Mouse (Mus musculus) kidney, adult 2 months (tissue): Measurements from ENCODE around the gene Pacsin2.

Experiments
- CTCF ChIP-seq: fragments of 200-500 bp; conservative IDR thresholded peaks from 2 replicates; pipeline ENCODE4 v1.5.1; 2011; ENCODE audit warnings: low read depth, mild to moderate bottlenecking, control low read depth, low read length, moderate library complexity, mixed read lengths; ENCODE audit not compliant: insufficient read depth, insufficient read length
- POLR2A ChIP-seq: fragments of 200-500 bp; IDR thresholded peaks from one replicate; pipeline ENCODE4 v1.6.1; 2011; ENCODE audit warnings: low read depth, low read length, control low read depth

DNA sequence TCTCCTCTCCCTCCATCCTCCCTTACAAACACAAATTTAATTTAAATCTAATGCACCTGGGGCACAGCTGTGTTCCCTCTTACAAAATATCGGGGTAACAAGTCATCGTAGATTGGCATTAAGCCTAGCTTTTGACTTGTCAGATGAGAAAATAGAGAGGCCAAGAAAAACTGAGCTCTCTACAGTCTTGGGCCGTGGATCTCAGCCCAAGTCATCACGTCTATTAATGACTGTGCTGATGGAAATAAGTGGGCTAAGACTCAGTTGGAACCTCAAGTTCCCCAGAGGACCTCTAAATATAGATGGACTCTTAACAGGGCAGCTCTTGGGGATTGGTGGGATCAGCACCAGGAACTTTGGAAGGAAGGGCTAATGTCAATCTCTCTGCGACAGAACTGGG lies 81.3 kb downstream of the Pacsin2 start:
- no peak for TF ChIP-seq POLR2A
- no peak for TF ChIP-seq CTCF
